Comparison of ENCODE assay signal across 9 mouse cellular contexts in the genomic region with DNA sequence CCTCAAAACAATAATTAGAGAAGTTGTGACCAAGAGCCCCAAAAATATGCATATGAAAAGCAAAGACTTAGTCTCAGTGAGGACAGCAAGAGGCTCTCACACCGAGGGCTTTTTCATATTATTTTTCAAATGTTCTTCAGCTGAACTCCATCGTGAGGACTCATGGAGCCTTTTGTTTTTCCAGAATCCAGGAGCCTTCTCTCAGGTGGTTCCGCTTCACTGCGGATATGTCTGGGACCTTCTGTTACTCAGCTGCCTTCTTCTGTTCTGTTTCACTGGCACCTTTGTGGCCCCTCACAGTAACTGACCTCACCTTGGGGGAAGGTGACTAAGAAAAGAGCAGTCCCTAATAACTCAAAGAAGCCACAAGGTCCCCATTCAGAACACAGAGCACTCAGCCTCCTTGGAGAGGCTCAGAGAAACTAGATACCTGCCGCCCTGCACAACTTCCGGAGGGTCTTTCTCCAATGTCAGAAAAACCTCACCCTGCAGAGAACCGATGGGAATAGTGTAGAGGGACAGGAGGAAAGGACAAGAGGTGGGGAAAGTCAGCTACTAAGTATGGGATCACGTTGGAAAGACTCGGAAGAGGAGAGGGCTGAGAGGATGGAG. TPM values are rescaled to one million over a fixed set of nuclear protein-coding genes. Genes with fewer than 3 reads are reported as not detected.
DNase-seq lines count a peak whose midpoint lies in the region; ATAC-seq and TF ChIP-seq lines count a peak whose summit lies in the region.
"Had no signal": no experiment of that assay in that cellular context is flagged by ENCODE, and none has a peak within 500 bp of the region (broad histone marks: within the 10 kb centered on the region; RNA-seq: fewer than 3 reads in every experiment).

No protein-coding gene starts in this region.

- TF ChIP-seq CTCF in lung, postnatal 0 days (IDR thresholded peaks at IDR 0.05): no peak

- peak overlapping the region; percentile 48 for H3K4me3 ChIP-seq in lung, postnatal 0 days (ENCODE audit: low read depth, low read length)
- peak overlapping the region; percentile 58 for H3K4me3 ChIP-seq in forebrain, embryonic 11.5 days (ENCODE audit: low read depth, low read length)
- H3K4me3 ChIP-seq in limb, embryonic 13.5 days: peak overlapping the region; percentile 73
- H3K4me3 ChIP-seq in stomach, embryonic 14.5 days (ENCODE audit: low read depth, low read length): peak overlapping the region; percentile 68

- WGBS in lung, postnatal 0 days: 13% methylated on average over 9 of the region's 9 CpGs
- 3% methylated on average over 9 of the region's 9 CpGs for WGBS in forebrain, embryonic 11.5 days
- 4% methylated on average over 9 of the region's 9 CpGs for WGBS in limb, embryonic 13.5 days
- 4% methylated on average over 9 of the region's 9 CpGs for WGBS in stomach, embryonic 14.5 days

- H3K27ac ChIP-seq in lung, postnatal 0 days (ENCODE audit: low read length): no peak overlapping the region
- no peak overlapping the region for H3K27ac ChIP-seq in forebrain, embryonic 11.5 days (ENCODE audit: low read depth, low read length)
- H3K27ac ChIP-seq in limb, embryonic 13.5 days: peak overlapping the region; percentile 91
- peak overlapping the region; percentile 75; the same call in 1 of the 2 replicates for H3K27ac ChIP-seq in stomach, embryonic 14.5 days (ENCODE audit: low read length)

- TF ChIP-seq EP300 in lung, postnatal 0 days (IDR thresholded peaks at IDR 0.05): no peak

- H3K27me3 ChIP-seq in lung, postnatal 0 days (replicated peaks; ENCODE audit: insufficient read depth, low read length): no peaks in the 10 kb centered on the region
- 0 out of 2 replicates have a peak, but pooled peaks cover 2% of the 10 kb centered on the region for H3K27me3 ChIP-seq in forebrain, embryonic 11.5 days (ENCODE audit: control insufficient read depth, insufficient read depth, low read length)
- H3K27me3 ChIP-seq in limb, embryonic 13.5 days: peaks cover 59% of the 10 kb centered on the region
- H3K27me3 ChIP-seq in stomach, embryonic 14.5 days (ENCODE audit: control insufficient read depth, insufficient read depth, low read length): no peaks in the 10 kb centered on the region

- H3K4me2 ChIP-seq in lung, postnatal 0 days (replicated peaks; ENCODE audit: low read depth, low read length): peak overlapping the region; percentile 94
- H3K4me2 ChIP-seq in forebrain, embryonic 11.5 days (ENCODE audit: low read depth, low read length, severe bottlenecking): peak overlapping the region; percentile 79
- peak overlapping the region; percentile 82 for H3K4me2 ChIP-seq in limb, embryonic 13.5 days (replicated peaks)
- H3K4me2 ChIP-seq in stomach, embryonic 14.5 days (replicated peaks; ENCODE audit: low read depth, low read length): peak overlapping the region; percentile 74

- no peak for ATAC-seq in lung, postnatal 0 days
- no peak; the same call in 1 of the 2 replicates for ATAC-seq in forebrain, embryonic 11.5 days (replicated peaks; ENCODE audit: low FRiP score)
- no peak; the same call in 1 of the 2 replicates for ATAC-seq in limb, embryonic 13.5 days (ENCODE audit: low FRiP score, low read depth)
- ATAC-seq in stomach, embryonic 14.5 days (ENCODE audit: insufficient number of reproducible peaks, insufficient read depth, low FRiP score, low read depth): no peak
- ATAC-seq: activated CD4-positive, CD25-positive, alpha-beta regulatory T cell, adult 4 months had no signal

- no peaks in the 10 kb centered on the region for H3K9me3 ChIP-seq in lung, postnatal 0 days (ENCODE audit: low read length)
- H3K9me3 ChIP-seq in forebrain, embryonic 11.5 days (ENCODE audit: control insufficient read depth, low read length): no peaks in the 10 kb centered on the region
- H3K9me3 ChIP-seq in limb, embryonic 13.5 days: no peaks in the 10 kb centered on the region
- no peaks in the 10 kb centered on the region for H3K9me3 ChIP-seq in stomach, embryonic 14.5 days (ENCODE audit: control insufficient read depth, low read depth, low read length)

- DNase-seq in lung, postnatal 0 days (ENCODE audit: low spot score): peak; percentile 27
- DNase-seq in lung, postnatal 25 days (ENCODE audit: low spot score): no peak
- no peak for DNase-seq in forebrain, embryonic 11.5 days (ENCODE audit: low spot score)
- DNase-seq in natural killer cell, adult 2 months (ENCODE audit: low spot score in 2 of 2): no peak
- no peak for DNase-seq in adrenal gland, adult 2 months
- DNase-seq in right cerebral cortex, adult 18-20 months: no peak

- no peak overlapping the region for H3K9ac ChIP-seq in lung, postnatal 0 days (replicated peaks; ENCODE audit: low read depth)
- H3K9ac ChIP-seq in forebrain, embryonic 11.5 days (ENCODE audit: low read length): peak overlapping the region; percentile 87
- peak overlapping the region; percentile 86 for H3K9ac ChIP-seq in limb, embryonic 13.5 days
- peak overlapping the region; percentile 54 for H3K9ac ChIP-seq in stomach, embryonic 14.5 days (replicated peaks; ENCODE audit: low read depth, low read length)

- H3K36me3 ChIP-seq in lung, postnatal 0 days (ENCODE audit: insufficient read depth, low read length): no peaks in the 10 kb centered on the region
- no peaks in the 10 kb centered on the region for H3K36me3 ChIP-seq in forebrain, embryonic 11.5 days (ENCODE audit: control insufficient read depth, insufficient read depth, low read length)
- no peaks in the 10 kb centered on the region for H3K36me3 ChIP-seq in limb, embryonic 13.5 days
- no peaks in the 10 kb centered on the region for H3K36me3 ChIP-seq in stomach, embryonic 14.5 days (ENCODE audit: control insufficient read depth, insufficient read depth, low read length)

- H3K4me1 ChIP-seq in lung, postnatal 0 days (ENCODE audit: insufficient read depth, low read depth, low read length): peaks cover 3% of the 10 kb centered on the region; the same call in 1 of the 2 replicates
- H3K4me1 ChIP-seq in forebrain, embryonic 11.5 days (replicated peaks; ENCODE audit: control insufficient read depth, insufficient read depth, low read length): no peaks in the 10 kb centered on the region
- H3K4me1 ChIP-seq in limb, embryonic 13.5 days: peaks cover 35% of the 10 kb centered on the region
- H3K4me1 ChIP-seq in stomach, embryonic 14.5 days (ENCODE audit: control insufficient read depth, insufficient read depth, low read length): peaks cover 9% of the 10 kb centered on the region

RNA-seq across cellular contexts. Expression of gene Bmpr1b, which starts 0.9 kb away (rescaled TPM):
- polyA plus RNA-seq in lung, postnatal 0 days (2015; fragmentation: Nextera tagmentation; extraction: Ambion mirVana): 1.8 and 1.9 TPM in 2 replicates
- polyA plus RNA-seq in forebrain, embryonic 11.5 days (2014; fragmentation: Nextera tagmentation; extraction: Ambion mirVana): 10.3 and 10.7 TPM in 2 replicates
- polyA plus RNA-seq in limb, embryonic 13.5 days (2015; fragmentation: Nextera tagmentation; extraction: Ambion mirVana): 15.6 and 15.9 TPM in 2 replicates
- polyA plus RNA-seq in stomach, embryonic 14.5 days (2014; fragmentation: Nextera tagmentation; extraction: Ambion mirVana): 12.7 and 14.2 TPM in 2 replicates
- under 1 TPM; 0.48 to 0.81 TPM for total RNA-seq in adrenal gland, adult 2 months (2021)
- 0.06 TPM in 1 of 2 replicates, not detected in the other for polyA plus RNA-seq in adrenal gland, adult 2 months (2012; rRNA removed)
- polyA plus RNA-seq: activated CD4-positive, CD25-positive, alpha-beta regulatory T cell, adult 4 months had no signal

Comparison
In these comparisons a context has a peak if more than half of its experiments do, and no peak if none do; other contexts are left out.
1. H3K27ac ChIP-seq: peak in limb, embryonic 13.5 days (single experiment) and stomach, embryonic 14.5 days (single experiment); none in lung, postnatal 0 days (single experiment) and forebrain, embryonic 11.5 days (single experiment).
2. Peak in every context shown above with its lines, with median percentiles within 50 percentile points of each other: H3K4me2 ChIP-seq and H3K4me3 ChIP-seq.